Mouse (Mus musculus) thymus, postnatal 0 days (tissue): ENCODE results near the gene Olfr958. TPM values are rescaled to one million over a fixed set of nuclear protein-coding genes. Genes with fewer than 3 reads are reported as not detected.

Source experiments
- DNase-seq: peaks from one replicate; pipeline ENCODE4 v3.0.0-alpha.2; 2015; ENCODE audit warnings: low spot score
- polyA plus RNA-seq: library from polyadenylated mRNA; unstranded; fragments of >200 nt; fragmentation: Nextera tagmentation; extraction: Ambion mirVana; gene quantifications from 2 replicates; pipeline ENCODE4 v1.2.1, GENCODE M21; 2015

The Olfr958 gene
- polyA plus RNA-seq, result not detected in 2 replicates

- no peak for DNase-seq
These were observed at the start of gene Olfr958 for GRCm38 (mm10) chr9:39553946-39554345. Gene Olfr958, minus strand, starts transcription at chr9:39554054.

- no peak for DNase-seq
These were observed 49.5 kb upstream of the Olfr958 start for GRCm38 (mm10) chr9:39603333-39603845.

- no peak for DNase-seq
These were observed 48.9 kb upstream of the Olfr958 start for GRCm38 (mm10) chr9:39602536-39603332.

- DNase-seq, result no peak
These were observed 23.2 kb upstream of the Olfr958 start for GRCm38 (mm10) chr9:39577050-39577449.

- DNase-seq, result no peak
These were observed 21.6 kb upstream of the Olfr958 start, which contains the start of gene Olfr959 for GRCm38 (mm10) chr9:39575469-39575868. Gene Olfr959, minus strand, starts transcription at chr9:39575569.

GRCm38 (mm10) chr9:39558349-39558647, 4.4 kb upstream of the Olfr958 start:
- no peak for DNase-seq

GRCm38 (mm10) chr9:39557529-39558348, 3.9 kb upstream of the Olfr958 start:
- no peak for DNase-seq

- DNase-seq, result no peak
These were observed 3.0 kb downstream of the Olfr958 start for GRCm38 (mm10) chr9:39550806-39551205.

- no peak for DNase-seq
These were observed 30.1 kb downstream of the Olfr958 start for GRCm38 (mm10) chr9:39523616-39524285.

- no peak for DNase-seq
These were observed 35.3 kb downstream of the Olfr958 start for GRCm38 (mm10) chr9:39518595-39518994.

- DNase-seq, result no peak
These were observed 38.3 kb downstream of the Olfr958 start, which contains the start of gene Olfr957 for GRCm38 (mm10) chr9:39515531-39515930. Gene Olfr957, minus strand, starts transcription at chr9:39515809.

GRCm38 (mm10) chr9:39509412-39509811, 44.4 kb downstream of the Olfr958 start:
- DNase-seq, result no peak

- no peak for DNase-seq
These were observed 44.9 kb downstream of the Olfr958 start for GRCm38 (mm10) chr9:39508998-39509397.

Other genes starting within 250 kb of the Olfr958 start
- not detected in 2 replicates for gene Olfr948, start 228.0 kb downstream of the Olfr958 start, polyA plus RNA-seq
- gene Olfr951, start 166.6 kb downstream of the Olfr958 start, polyA plus RNA-seq, result not detected in 2 replicates
- gene Olfr952, start 126.9 kb downstream of the Olfr958 start, polyA plus RNA-seq, result not detected in 2 replicates
- gene Olfr954, start 97.4 kb downstream of the Olfr958 start, polyA plus RNA-seq, result not detected in 2 replicates
- not detected in 2 replicates for gene Olfr955, start 82.1 kb downstream of the Olfr958 start, polyA plus RNA-seq
- gene Olfr44, start 60.1 kb downstream of the Olfr958 start, polyA plus RNA-seq, result not detected in 2 replicates
- not detected in 2 replicates for gene Olfr957, start 38.2 kb downstream of the Olfr958 start, polyA plus RNA-seq
- not detected in 2 replicates for gene Olfr959, start 21.5 kb upstream of the Olfr958 start, polyA plus RNA-seq
- gene AW551984, start 50.3 kb upstream of the Olfr958 start, polyA plus RNA-seq, result 0.98 and 1.3 TPM in 2 replicates
- gene Olfr148, start 56.6 kb upstream of the Olfr958 start, polyA plus RNA-seq, result not detected in 2 replicates
- not detected in 2 replicates for gene Olfr960, start 67.3 kb upstream of the Olfr958 start, polyA plus RNA-seq
- not detected in 2 replicates for gene Olfr961, start 91.0 kb upstream of the Olfr958 start, polyA plus RNA-seq
- not detected in 2 replicates for gene Olfr963, start 113.2 kb upstream of the Olfr958 start, polyA plus RNA-seq
- not detected in 2 replicates for gene Olfr149, start 153.1 kb upstream of the Olfr958 start, polyA plus RNA-seq
- gene Olfr965, start 157.3 kb upstream of the Olfr958 start, polyA plus RNA-seq, result not detected in 2 replicates
- gene Olfr150, start 176.9 kb upstream of the Olfr958 start, polyA plus RNA-seq, result not detected in 2 replicates
- gene Olfr967, start 192.2 kb upstream of the Olfr958 start, polyA plus RNA-seq, result not detected in 2 replicates
- not detected in 2 replicates for gene Olfr968, start 229.2 kb upstream of the Olfr958 start, polyA plus RNA-seq
- not detected in 2 replicates for gene Olfr969, start 236.9 kb upstream of the Olfr958 start, polyA plus RNA-seq